Mouse (Mus musculus) activated CD4-positive, CD25-positive, alpha-beta regulatory T cell, adult 4 months (primary cell): ENCODE results near the gene Pnkd. TPM values are rescaled to one million over a fixed set of nuclear protein-coding genes. Genes with fewer than 3 reads are reported as not detected.

Experiments
- ATAC-seq: one replicate; pipeline ENCODE4 v1.8.0; 2017
- polyA plus RNA-seq, 2 experiments: library from polyadenylated mRNA; unstranded; fragments of 100-300 nt; shearing (Covaris generic); gene quantifications; one replicate each; pipeline ENCODE4 v1.2.1; 2017

Pnkd gene
- polyA plus RNA-seq, 2 experiments from 2014 or later: 80.2 to 97.8 TPM

DNA sequence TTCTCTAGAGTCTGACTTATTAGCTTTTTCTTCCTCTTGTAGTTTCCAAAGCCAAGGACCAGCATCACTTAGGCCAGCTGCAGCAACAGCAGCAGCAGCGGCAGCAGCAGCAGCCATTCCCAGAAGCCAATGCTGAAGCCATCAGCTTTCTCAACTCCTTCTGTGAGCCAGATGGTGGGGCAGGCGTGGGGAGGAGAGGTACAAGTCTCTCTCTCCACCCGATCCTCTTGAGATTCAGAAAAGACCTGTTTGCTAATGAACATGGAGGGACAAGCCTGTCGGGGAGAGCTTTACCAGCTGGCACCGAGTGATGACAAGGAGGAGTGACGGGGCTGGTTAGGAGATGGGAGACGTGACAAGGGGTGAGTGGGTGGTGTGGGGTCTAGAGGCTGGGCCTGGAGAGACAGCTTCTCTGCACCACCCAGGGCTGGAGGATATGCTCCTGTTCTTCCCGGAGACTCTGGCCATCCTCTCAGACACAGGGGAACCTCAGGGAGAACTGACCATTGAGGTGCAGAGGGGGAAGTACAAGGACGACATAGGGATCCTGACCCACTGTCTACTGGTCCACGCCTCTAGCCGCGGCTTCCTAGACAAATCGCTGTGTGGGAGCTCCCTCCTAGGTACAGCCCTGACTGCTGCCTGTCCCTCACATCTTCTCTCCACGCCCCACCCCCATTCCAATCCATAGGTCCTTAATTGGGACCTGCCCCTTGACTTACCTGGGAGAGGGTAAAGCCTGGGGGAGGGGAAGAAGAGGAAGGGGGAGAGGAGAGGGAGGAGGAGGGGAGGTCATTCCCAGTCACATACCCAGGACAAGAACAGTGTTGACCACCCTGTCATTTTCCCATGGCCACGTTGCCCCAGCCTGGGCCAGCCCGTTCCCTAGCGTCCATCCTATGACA is 77.8 kb downstream of the Pnkd start:
- ATAC-seq: no peak

DNA sequence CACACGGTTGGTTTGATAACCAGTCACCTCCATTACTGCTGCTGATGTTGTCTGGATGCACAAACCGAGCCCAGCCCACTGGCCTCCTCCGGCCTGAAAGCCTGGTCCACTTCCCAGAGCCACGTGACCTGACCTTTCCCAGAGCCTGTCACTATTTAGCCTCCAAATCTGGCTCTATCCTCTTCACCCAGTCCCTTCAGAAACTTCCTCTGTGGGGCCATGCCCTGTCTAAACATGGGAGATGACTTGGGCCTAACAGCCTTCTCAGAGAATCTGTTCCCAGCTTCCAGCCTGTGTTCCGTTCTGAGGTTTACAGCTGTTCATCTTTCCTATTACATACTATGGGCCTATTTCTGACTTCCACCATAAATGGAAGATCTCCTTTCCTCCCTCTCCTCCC is 78.7 kb downstream of the Pnkd start:
- ATAC-seq: no peak

DNA sequence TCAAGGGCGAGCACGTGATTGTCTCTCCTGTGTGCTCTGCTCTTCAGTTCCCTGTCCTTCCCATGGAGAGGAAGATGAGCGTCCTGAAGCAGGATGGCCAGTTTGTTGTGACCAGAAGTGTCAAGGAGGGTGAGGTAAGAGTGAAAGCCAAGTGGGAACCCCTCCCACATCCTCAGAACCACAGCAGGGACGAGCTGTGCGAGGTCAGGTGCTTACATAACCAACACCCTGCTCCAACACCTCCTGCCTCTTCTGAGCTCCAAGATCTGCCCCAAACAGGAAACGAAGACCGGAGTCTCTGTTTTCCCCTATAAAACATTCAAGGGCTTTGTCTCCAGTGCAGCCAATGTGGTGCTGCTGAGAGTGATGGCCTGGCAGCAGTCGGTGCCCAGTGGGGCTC is 79.5 kb downstream of the Pnkd start:
- no peak for ATAC-seq

DNA sequence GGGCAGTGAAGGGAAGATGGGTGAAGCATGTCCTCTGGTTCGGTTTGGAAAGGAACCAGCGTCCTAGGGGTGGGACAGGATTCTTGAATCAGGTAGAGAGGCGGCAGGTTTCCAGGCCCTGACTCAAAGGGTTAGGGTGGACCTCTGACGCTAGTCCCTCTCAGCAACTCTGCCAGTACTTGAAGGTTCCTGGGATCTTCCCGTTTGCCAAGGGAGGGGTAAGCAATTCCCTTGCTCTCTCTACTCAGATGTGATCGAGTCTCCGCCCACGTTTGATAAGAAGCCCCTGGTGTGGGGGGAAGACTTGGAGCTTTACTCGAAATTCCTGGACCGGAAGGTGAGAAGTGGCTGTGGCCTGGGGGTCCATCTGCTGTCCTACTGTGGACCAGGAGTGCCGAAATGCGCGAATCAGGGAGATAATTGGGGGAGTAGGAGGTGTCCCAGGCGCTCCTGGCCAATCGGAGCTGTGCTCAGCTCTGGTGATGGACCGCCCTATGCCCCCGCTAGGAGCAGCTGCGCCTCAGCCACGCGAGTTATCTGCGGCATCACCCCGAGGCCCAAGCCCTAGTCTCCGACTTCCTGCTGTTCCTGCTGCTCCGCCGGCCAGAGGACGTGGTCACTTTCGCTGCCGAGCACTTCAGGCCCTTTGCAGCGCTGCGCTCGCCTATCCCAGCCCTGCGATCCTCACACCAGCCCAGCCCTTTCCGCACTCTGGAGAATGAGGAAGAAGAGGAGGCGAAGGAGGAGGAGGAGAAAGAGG is 83.3 kb downstream of the Pnkd start:
- no peak for ATAC-seq

DNA sequence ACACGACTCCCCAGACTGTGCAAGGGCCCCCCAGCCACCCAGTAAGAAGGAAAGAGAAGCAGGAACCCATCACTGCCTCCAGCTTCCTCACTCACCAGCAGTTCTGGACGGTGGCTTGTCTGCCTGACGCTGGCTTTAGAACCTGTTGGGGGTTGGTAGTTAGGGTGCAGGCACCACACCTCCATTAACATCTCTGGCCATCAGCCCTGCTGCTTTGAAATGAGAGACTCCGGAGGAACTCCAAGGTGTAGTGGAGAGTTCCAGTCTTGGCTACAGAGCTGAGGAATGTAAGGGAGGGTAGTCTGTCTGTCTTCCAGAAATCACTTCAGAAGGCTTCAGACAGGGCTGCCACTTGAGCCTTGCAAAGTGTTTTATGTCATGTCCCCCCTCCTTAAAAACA is 85.3 kb downstream of the Pnkd start:
- ATAC-seq: no peak

DNA sequence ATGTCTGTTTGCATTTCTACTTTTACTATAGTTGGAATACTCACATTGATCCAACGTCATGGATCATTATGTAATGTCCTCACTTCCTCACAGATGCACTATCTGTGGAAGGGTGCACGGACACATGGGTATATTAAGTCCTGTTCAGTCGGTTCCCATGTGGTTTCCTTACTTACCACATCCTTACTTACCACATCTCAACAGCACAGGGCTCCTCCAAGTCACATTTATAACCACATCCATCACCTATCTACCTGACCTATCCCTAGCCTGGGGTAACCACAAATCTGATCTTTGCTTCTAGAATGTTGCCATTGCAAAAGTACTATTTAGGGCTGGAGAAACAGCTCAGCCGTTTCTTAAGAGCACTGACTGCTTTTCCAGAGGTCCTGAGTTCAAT is 88.6 kb downstream of the Pnkd start:
- ATAC-seq: peak; percentile 49

DNA sequence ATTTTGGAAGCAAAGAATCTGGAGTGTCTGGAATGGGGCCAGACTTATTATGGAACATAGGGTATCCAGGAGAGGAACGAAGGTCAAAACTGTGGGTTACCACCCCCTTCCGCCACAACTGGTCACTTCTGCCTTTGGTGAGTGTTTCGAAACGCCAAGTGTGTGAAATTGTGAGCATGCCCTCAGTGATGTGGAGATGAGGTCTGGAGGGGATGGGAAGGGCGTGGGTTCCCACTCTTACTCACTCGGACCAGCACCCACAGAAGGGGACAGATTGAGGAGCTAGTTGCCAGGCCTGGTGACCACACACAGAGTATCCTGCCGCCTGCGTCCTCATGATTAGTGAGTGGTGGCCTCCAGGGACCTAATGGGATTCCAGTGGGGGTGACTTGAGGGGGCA is 90.2 kb downstream of the Pnkd start, which contains the start of gene Slc11a1:
Gene Slc11a1, plus strand, starts transcription at position 216 of the 400 bp plus-strand sequence.
- no peak for ATAC-seq

DNA sequence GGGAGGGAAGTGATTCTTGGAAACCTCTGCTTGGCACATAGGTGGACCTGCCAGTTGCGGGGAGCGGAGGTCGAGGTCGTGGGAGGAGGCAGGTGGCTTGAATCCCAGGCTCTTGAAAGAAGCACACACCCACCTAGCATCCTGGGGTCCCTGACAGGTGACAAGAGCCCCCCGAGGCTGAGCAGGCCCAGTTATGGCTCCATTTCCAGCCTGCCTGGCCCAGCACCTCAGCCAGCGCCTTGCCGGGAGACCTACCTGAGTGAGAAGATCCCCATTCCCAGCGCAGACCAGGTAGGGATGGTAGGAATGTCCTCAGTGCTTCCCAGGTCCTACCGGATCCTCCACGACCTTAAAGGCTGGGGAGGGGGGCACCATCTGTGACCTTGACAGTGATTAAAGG is 90.8 kb downstream of the Pnkd start:
- no peak for ATAC-seq

DNA sequence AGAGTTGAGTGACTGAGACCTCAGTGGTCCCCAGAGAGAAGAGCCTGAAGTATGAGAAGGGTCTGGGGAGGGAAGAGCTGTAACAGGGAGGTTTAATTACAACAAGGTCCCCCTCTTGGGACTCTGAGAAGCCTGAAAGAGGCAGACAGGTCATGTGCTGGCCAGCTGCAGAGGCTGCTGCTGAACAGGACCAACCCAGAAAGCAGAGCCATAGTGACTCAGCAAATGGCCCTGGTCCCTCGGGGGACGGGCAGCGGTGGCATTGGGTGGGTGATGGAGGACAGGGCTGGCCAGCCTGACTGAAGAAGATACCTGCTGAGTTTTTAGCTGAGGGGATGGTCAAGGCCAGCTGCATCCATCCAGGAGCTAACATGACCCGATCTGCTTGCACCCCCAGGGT is 91.7 kb downstream of the Pnkd start:
- no peak for ATAC-seq

DNA sequence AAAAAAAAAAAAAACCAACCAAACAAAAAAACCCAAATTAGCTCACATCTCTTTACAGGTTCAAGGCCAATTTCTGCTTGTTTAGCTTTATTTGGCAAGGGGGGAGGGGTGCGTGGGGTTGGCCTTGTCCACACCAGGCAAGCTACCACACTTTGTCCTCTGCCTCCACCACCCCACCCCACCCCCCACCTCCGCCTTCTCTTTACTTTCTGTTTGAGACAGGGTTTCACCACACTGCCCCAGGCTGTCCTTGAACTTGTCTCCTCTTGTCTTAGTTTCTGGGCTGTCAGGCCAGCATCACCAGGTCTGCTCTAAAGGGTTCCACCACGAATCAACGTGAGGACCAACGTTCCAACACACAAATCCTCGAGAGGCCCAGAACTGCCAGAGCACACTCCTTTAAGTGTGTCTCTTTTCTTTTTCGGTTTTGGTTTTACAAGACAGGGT is 94.4 kb downstream of the Pnkd start:
- no peak for ATAC-seq

DNA sequence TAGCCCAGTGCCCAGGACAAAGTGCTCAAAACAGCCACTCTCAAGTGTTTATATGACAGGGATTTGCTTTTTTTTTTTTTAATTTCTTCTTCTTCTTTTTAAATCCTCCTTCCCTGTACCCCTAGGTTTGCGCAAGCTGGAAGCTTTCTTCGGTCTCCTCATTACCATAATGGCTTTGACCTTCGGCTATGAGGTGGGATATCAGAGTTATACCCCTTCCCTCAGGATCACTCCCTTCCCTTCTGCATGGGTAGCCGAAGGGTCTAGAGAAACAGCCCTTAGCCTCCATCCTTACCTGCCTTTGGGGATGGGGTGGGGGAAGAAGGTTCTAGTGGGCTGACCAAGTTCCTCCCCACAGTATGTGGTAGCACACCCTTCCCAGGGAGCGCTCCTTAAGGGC is 95.8 kb downstream of the Pnkd start:
- ATAC-seq: no peak

DNA sequence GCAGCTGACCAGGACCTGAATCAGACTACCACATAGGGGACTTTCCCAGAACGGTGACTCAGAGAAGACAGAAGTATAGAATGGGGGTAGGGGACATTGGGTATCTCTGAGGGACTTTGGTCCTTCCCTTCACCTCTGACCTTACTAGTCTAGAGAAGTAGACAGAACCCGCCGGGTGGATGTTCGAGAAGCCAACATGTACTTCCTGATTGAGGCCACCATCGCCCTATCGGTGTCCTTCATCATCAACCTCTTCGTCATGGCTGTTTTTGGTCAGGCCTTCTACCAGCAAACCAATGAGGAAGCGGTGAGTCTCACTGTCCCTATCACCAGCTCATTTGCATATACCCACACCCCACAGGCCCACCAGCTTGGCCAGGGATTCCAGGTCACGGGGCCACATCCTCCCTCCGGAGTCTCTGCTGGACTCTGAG is 96.9 kb downstream of the Pnkd start:
- ATAC-seq: peak; percentile 38

DNA sequence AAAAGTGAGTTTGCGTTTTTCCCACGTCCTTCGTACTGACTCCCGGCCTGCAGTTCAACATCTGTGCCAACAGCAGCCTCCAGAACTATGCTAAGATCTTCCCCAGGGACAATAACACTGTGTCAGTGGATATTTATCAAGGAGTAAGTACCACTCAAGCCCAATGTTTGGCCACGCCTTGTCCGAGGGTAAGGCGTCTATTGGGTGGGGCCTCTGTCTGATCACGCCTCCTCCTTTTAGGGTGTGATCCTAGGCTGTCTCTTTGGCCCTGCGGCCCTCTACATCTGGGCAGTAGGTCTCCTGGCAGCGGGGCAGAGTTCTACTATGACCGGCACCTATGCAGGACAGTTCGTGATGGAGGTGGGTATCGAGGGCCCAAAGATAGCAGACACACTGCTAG is 98.7 kb downstream of the Pnkd start:
- no peak for ATAC-seq

DNA sequence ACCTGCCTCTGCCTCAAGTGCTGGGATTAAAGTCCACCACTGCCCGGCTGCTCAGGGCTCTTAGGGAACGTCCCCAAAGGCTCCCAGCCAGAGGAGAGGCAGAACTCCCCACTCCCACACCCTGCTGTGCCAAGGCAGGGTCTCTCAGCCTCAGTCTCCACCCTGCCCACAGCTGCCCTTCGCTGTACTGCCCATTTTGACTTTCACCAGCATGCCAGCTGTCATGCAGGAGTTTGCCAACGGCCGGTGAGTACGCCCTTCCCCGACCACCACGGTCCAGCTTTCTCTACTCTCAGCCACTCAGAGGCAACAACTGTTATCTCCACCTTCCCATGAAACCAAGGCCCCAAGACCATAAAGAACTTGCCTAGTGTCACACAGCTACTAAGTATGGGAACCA is 99.8 kb downstream of the Pnkd start:
- no peak for ATAC-seq

DNA sequence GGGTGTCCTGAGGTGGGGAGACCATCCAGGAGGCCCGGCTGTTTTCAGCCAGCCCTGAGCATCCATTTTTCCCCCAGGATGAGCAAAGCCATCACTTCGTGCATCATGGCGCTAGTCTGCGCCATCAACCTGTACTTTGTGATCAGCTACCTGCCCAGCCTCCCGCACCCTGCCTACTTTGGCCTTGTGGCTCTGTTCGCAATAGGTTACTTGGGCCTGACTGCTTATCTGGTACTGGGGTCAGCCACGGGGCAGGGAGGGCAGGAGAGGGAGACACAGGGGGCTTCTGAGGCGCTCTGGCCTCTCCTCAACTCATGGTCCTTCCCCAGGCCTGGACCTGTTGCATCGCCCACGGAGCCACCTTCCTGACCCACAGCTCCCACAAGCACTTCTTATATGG is 100.3 kb downstream of the Pnkd start:
- no peak for ATAC-seq

DNA sequence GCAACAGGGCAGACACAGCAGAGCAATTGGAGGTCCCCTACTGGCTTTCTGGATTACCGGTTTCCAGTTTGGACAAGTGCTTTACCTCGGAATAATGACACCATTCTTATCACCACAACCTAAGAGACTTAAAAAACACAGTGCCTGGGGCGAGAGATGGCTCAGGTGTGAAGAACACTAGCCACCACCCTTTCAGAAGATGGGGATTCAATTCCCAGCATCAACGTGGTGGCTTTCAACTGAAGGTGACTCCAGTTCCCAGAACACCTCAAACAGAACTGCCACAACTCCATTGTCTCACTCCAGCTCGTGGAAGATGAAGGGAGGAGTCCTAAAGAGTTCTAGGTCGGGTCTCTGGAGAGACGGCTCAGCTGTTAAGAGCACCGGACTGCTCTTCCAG is 100.8 kb downstream of the Pnkd start:
- no peak for ATAC-seq

DNA sequence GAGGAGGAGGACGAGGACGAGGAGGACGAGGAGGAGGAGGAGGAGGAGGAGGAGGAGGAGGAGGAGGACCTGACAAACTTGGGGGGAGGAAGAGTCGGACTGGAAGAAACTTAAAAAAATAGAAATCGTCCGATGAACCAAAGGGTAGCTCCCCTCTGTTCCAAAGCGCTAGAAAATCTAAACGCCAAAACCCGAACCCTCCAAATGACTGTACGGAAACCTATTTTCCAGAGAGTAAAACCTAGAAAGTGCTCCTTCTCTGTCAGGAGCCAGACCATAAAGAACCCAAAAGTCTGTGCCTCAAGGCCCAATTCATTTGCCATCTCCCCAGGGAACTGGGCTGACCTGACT is 101.6 kb downstream of the Pnkd start:
- no peak for ATAC-seq

DNA sequence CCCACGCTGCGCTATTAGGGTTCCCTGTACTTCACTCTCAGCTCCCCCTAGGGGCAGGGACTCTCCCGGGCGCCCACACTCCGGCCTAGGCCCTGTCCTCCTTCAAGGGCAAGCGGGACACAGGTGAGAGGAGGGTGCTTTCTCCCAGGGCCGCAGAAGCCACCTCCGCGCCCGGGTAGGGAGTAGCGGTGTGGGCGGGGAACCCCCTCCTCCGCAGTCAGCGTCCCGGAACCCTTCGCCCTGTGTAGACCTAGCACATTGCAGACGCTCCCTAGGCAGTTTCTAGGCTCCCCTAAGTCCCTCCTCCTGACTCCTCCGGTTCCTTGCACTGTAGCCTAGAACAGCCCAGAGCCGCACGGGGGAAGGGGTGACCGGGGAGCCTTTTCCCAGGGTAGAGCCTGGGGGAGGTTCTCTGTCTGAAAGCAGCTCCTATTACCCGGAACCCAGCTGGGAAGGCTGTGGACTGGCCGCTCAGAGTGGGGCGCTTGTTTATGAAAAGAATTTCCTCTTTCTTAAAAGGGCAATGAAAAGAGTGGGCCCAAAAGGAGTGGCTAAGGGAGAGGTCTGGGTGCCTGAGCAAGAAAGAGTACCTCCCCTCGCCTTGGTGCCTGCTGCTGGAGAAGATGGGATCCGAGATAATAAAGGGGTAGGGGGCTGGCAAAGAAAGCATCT is 102.1 kb downstream of the Pnkd start:
- peak; percentile 66 for ATAC-seq

DNA sequence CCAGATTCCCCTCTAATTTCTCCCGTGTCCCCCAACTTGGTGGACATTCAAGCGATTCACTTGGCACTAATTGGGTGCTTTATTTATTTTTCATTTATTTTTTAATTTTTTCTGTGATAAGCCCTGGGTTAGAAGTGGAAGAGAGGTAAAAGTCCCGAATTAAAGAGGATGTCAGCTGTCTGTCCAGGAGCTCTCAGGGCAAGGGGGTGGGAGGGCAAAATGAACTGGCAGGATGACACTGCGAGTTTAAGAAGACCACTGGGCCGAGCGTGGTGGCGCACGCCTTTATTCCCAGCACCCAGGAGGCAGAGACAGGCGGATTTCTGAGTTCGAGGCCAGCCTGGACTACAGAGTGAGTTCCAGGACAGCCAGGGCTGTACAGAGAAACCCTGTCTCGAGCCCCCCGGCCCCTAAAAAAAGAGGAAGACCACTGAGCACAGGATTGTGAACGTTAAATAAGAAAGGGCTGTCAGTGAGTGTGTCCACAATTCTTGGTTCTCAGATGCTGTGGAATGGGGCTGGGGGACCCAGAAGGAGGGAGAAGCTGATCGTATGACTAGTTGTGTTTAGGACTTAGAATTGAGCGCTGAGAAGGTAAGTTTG is 102.8 kb downstream of the Pnkd start:
- ATAC-seq: no peak

DNA sequence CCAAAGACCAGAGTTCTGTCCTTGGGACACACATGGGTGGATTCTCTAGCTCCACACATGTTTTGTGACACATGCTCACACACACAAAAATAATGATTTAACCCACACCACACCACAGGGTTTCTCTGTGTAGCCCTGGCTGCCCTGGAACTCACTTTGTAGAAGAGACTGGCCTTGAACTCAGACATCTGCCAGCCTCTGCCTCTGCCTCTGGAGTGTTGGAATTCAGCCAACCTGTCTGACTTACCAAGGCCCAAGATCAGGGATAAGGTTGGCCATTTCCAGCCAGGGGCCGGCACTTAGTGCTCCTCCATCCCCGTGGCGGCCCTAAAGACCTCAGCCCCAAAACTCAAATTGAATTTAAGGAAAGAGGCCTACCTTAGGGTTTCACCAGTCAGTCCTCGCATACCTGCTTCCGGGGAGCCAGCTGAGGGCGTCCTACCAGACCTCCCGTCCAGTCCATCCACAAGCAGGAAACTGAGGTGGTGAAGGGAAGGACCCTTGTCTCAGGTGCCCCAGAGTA is 103.7 kb downstream of the Pnkd start:
- no peak for ATAC-seq

DNA sequence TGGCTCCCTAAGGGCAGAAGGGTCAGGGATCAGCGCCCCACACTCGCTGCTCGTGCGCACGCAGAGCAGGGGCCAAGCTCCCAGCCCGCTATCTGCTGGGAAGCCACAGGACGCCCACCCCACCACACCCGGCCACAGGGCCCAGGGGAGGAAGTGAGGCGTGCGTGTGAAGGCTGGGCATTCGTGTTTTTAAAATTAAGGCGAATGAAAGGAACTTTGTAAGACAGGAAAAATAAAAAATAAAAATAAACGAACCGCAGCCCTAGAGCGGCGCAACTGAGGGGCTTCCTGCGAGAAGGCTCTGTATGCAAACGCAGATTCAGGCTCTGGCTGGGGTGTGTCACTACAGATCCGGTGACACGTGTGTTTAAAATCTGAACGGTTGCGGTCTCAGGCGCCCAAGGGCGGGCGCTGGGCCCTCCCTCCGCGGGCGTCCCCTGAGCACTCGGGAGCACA is 105.1 kb downstream of the Pnkd start:
- ATAC-seq: peak; percentile 38

DNA sequence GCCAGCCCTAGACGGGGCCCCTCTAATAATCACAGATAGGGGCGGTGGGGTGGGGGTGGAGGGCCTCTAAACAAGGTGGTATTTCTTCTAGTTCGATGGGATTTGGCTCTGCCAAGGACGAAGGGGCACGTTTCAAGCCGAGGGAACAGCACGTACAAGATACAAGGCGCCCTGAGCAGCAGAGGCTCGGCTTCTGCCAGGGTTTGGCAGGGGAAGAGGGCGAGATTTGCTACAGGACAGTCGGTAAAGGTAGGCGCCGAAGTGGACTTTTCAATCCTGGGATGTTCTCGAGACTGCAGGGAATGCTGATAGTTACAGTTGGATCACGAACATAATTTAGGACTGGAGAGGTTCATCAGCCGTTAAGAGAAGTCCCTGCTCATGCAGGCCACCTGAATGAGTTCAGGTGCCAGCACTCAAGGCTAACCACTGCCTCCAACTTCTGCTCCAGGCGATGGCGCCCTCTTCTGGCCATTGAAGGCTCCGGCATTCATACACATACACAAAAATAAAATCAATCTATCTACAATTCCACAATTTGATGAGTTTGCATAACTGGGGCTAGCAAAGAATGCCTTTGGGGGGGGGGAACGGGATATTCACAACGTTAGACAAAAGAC is 105.7 kb downstream of the Pnkd start:
- no peak for ATAC-seq
